Mouse (Mus musculus) lung, adult 18-20 months (tissue): ENCODE results near the gene Fam81a.
A peak's percentile ranks its signal among the peaks of the same experiment; 100 is the strongest.

Source experiments
- DNase-seq, 2 experiments: peaks; one replicate each; pipeline ENCODE4 v3.0.0; 2022; ENCODE audit warnings: mixed read lengths in 2 of 2

Gene Fam81a

GRCm38 (mm10) chr9:70142460-70142859 is at the start of gene Fam81a:
TSS of gene Fam81a (minus strand) at chr9:70142560.
- no peak for DNase-seq

GRCm38 (mm10) chr9:70182639-70183038 is 40.3 kb upstream of the Fam81a start:
- no peak for DNase-seq

- DNase-seq = no peak
Observed at GRCm38 (mm10) chr9:70181719-70182118, 39.4 kb upstream of the Fam81a start.

- DNase-seq = no peak
Observed at GRCm38 (mm10) chr9:70176291-70176690, 33.9 kb upstream of the Fam81a start.

GRCm38 (mm10) chr9:70174896-70175295 is 32.5 kb upstream of the Fam81a start:
- DNase-seq = no peak

- no peak for DNase-seq
Observed at GRCm38 (mm10) chr9:70174291-70174848, 32.0 kb upstream of the Fam81a start.

- no peak for DNase-seq
Observed at GRCm38 (mm10) chr9:70168973-70169372, 26.6 kb upstream of the Fam81a start.

GRCm38 (mm10) chr9:70160071-70160470 is 17.7 kb upstream of the Fam81a start:
- no peak for DNase-seq

- no peak for DNase-seq
Observed at GRCm38 (mm10) chr9:70147618-70148017, 5.3 kb upstream of the Fam81a start.

- DNase-seq = no peak
Observed at GRCm38 (mm10) chr9:70145426-70145825, 3.1 kb upstream of the Fam81a start.

- DNase-seq = no peak
Observed at GRCm38 (mm10) chr9:70143326-70143725, 966 bp upstream of the Fam81a start.

GRCm38 (mm10) chr9:70141885-70142326 is 454 bp downstream of the Fam81a start:
- DNase-seq = no peak

- DNase-seq = peak; percentile 52 to 69
Observed at GRCm38 (mm10) chr9:70140871-70141796, 1.2 kb downstream of the Fam81a start.

- no peak for DNase-seq
Observed at GRCm38 (mm10) chr9:70140340-70140739, 2.0 kb downstream of the Fam81a start.

GRCm38 (mm10) chr9:70139331-70139885 is 3.0 kb downstream of the Fam81a start:
- DNase-seq = no peak

GRCm38 (mm10) chr9:70138511-70138910 is 3.8 kb downstream of the Fam81a start:
- DNase-seq = no peak

GRCm38 (mm10) chr9:70137991-70138390 is 4.4 kb downstream of the Fam81a start:
- no peak for DNase-seq

- DNase-seq = no peak
Observed at GRCm38 (mm10) chr9:70135186-70135585, 7.2 kb downstream of the Fam81a start.

- no peak for DNase-seq
Observed at GRCm38 (mm10) chr9:70134716-70135115, 7.6 kb downstream of the Fam81a start.

GRCm38 (mm10) chr9:70134215-70134614 is 8.1 kb downstream of the Fam81a start:
- DNase-seq = no peak

GRCm38 (mm10) chr9:70130786-70131185 is 11.6 kb downstream of the Fam81a start:
- DNase-seq = no peak

- no peak for DNase-seq
Observed at GRCm38 (mm10) chr9:70111869-70112286, 30.5 kb downstream of the Fam81a start.

GRCm38 (mm10) chr9:70110871-70111270 is 31.5 kb downstream of the Fam81a start:
- DNase-seq = no peak

GRCm38 (mm10) chr9:70109279-70109678 is 33.1 kb downstream of the Fam81a start:
- peak; percentile 62 to 65 for DNase-seq
